8 mouse cellular contexts compared by ENCODE assay signal in genomic region chr6:29436461-29436934, GRCm38 (mm10). TPM values are rescaled to one million over a fixed set of nuclear protein-coding genes. Genes with fewer than 3 reads are reported as not detected.
DNase-seq lines count a peak whose midpoint lies in the region; ATAC-seq and TF ChIP-seq lines count a peak whose summit lies in the region.

No protein-coding gene starts in this region.

- H3K9ac ChIP-seq in heart, embryonic 16.5 days (ENCODE audit: low read length): peak overlapping the region; percentile 89
- H3K9ac ChIP-seq in lung, embryonic 14.5 days: peak overlapping the region; percentile 16
- H3K9ac ChIP-seq in stomach, embryonic 15.5 days: no peak overlapping the region

- peak overlapping the region; percentile 59 for H3K4me3 ChIP-seq in forebrain, embryonic 10.5 days
- peak overlapping the region; percentile 73 for H3K4me3 ChIP-seq in heart, embryonic 16.5 days (ENCODE audit: low read length)
- peak overlapping the region; percentile 63 for H3K4me3 ChIP-seq in lung, embryonic 14.5 days (ENCODE audit: low read depth, low read length)
- peak overlapping the region; percentile 61 for H3K4me3 ChIP-seq in stomach, embryonic 15.5 days (replicated peaks)

- peak overlapping the region; percentile 78 for H3K4me2 ChIP-seq in heart, embryonic 16.5 days (ENCODE audit: low read depth, low read length)
- H3K4me2 ChIP-seq in lung, embryonic 14.5 days: peak overlapping the region; percentile 88
- H3K4me2 ChIP-seq in stomach, embryonic 15.5 days: peak overlapping the region; percentile 77

- peaks cover 52% of the 10 kb centered on the region for H3K27me3 ChIP-seq in forebrain, embryonic 10.5 days (ENCODE audit: poor library complexity, severe bottlenecking)
- H3K27me3 ChIP-seq in heart, embryonic 16.5 days (ENCODE audit: control insufficient read depth, insufficient read depth, low read length): no peaks in the 10 kb centered on the region
- H3K27me3 ChIP-seq in lung, embryonic 14.5 days (ENCODE audit: insufficient read depth, low read length): peaks cover 20% of the 10 kb centered on the region
- 0 out of 2 replicates have a peak, but pooled peaks cover 18% of the 10 kb centered on the region for H3K27me3 ChIP-seq in stomach, embryonic 15.5 days (replicated peaks)

- H3K27ac ChIP-seq in forebrain, embryonic 10.5 days: peak overlapping the region; percentile 80
- peak overlapping the region; percentile 97 for H3K27ac ChIP-seq in heart, embryonic 16.5 days (ENCODE audit: low read length)
- H3K27ac ChIP-seq in lung, embryonic 14.5 days (ENCODE audit: low read depth): peak overlapping the region; percentile 93; the same call in 1 of the 2 replicates
- peak overlapping the region; percentile 92 for H3K27ac ChIP-seq in stomach, embryonic 15.5 days

- WGBS in forebrain, embryonic 10.5 days: 3% methylated on average over 11 of the region's 11 CpGs
- WGBS in heart, embryonic 16.5 days: 7% methylated on average over 11 of the region's 11 CpGs
- 9% methylated on average over 11 of the region's 11 CpGs for WGBS in lung, embryonic 14.5 days
- 10% methylated on average over 11 of the region's 11 CpGs for WGBS in stomach, embryonic 15.5 days

- TF ChIP-seq CTCF in lung, embryonic 14.5 days (IDR thresholded peaks at IDR 0.05; ENCODE audit: low read depth): no peak

- ATAC-seq in heart, embryonic 16.5 days (replicated peaks; ENCODE audit: extremely low read depth, insufficient read depth, low FRiP score): peak; percentile 15; the same call in 1 of the 2 replicates
- ATAC-seq in lung, embryonic 14.5 days (ENCODE audit: insufficient read depth): peak; percentile 20
- peak; percentile 11; the same call in 1 of the 2 replicates for ATAC-seq in stomach, embryonic 15.5 days (ENCODE audit: insufficient read depth, low FRiP score, low read depth)

- H3K36me3 ChIP-seq in forebrain, embryonic 10.5 days (replicated peaks): no peaks in the 10 kb centered on the region
- H3K36me3 ChIP-seq in heart, embryonic 16.5 days (ENCODE audit: control insufficient read depth, insufficient read depth): peaks cover 38% of the 10 kb centered on the region
- H3K36me3 ChIP-seq in lung, embryonic 14.5 days (ENCODE audit: insufficient read depth): peaks cover 32% of the 10 kb centered on the region; the same call in 1 of the 2 replicates
- 0 out of 2 replicates have a peak, but pooled peaks cover 8% of the 10 kb centered on the region for H3K36me3 ChIP-seq in stomach, embryonic 15.5 days

- H3K4me1 ChIP-seq in forebrain, embryonic 10.5 days: peaks cover 58% of the 10 kb centered on the region
- H3K4me1 ChIP-seq in heart, embryonic 16.5 days (ENCODE audit: control insufficient read depth, insufficient read depth, low read length): peaks cover 29% of the 10 kb centered on the region
- H3K4me1 ChIP-seq in lung, embryonic 14.5 days (ENCODE audit: insufficient read depth): peaks cover 4% of the 10 kb centered on the region; the same call in 1 of the 2 replicates
- H3K4me1 ChIP-seq in stomach, embryonic 15.5 days: peaks cover 4% of the 10 kb centered on the region; the same call in 1 of the 2 replicates

- DNase-seq in urinary bladder, postnatal 14 days (ENCODE audit: low spot score): peak; percentile 56
- DNase-seq in urinary bladder, postnatal 10 days (ENCODE audit: low spot score): no peak
- peak; percentile 36 for DNase-seq in forebrain, embryonic 10.5 days (ENCODE audit: extremely low spot score, low spot score)
- DNase-seq in lung, embryonic 14.5 days: peak; percentile 64
- no peak for DNase-seq in thymus, postnatal 4 days
- DNase-seq in cerebellum, adult 11-12 months: no peak

- no peaks in the 10 kb centered on the region for H3K9me3 ChIP-seq in forebrain, embryonic 10.5 days
- H3K9me3 ChIP-seq in heart, embryonic 16.5 days (replicated peaks; ENCODE audit: control insufficient read depth, low read length): no peaks in the 10 kb centered on the region
- H3K9me3 ChIP-seq in lung, embryonic 14.5 days (ENCODE audit: low read depth, low read length): no peaks in the 10 kb centered on the region
- H3K9me3 ChIP-seq in stomach, embryonic 15.5 days: no peaks in the 10 kb centered on the region

RNA-seq across cellular contexts. Expression of gene Flnc, which starts 3.4 kb away (rescaled TPM):
- polyA plus RNA-seq in forebrain, embryonic 10.5 days (2016; fragmentation: Nextera tagmentation; extraction: Ambion mirVana): 2.1 and 2.6 TPM in 2 replicates
- 38.3 and 50.0 TPM in 2 replicates for polyA plus RNA-seq in heart, embryonic 16.5 days (2015; fragmentation: Nextera tagmentation; extraction: Ambion mirVana)
- 8.8 and 10.1 TPM in 2 replicates for polyA plus RNA-seq in lung, embryonic 14.5 days (2014; fragmentation: Nextera tagmentation; extraction: Ambion mirVana)
- polyA plus RNA-seq in stomach, embryonic 15.5 days (2015; fragmentation: Nextera tagmentation; extraction: Ambion mirVana): 12.1 and 13.6 TPM in 2 replicates

RNA-seq across cellular contexts. Expression of gene Atp6v1f, which starts 31.0 kb away (rescaled TPM):
- polyA plus RNA-seq in forebrain, embryonic 10.5 days (2016; fragmentation: Nextera tagmentation; extraction: Ambion mirVana): 187 and 200 TPM in 2 replicates
- polyA plus RNA-seq in heart, embryonic 16.5 days (2015; fragmentation: Nextera tagmentation; extraction: Ambion mirVana): 197 and 199 TPM in 2 replicates
- polyA plus RNA-seq in lung, embryonic 14.5 days (2014; fragmentation: Nextera tagmentation; extraction: Ambion mirVana): 182 and 184 TPM in 2 replicates
- polyA plus RNA-seq in stomach, embryonic 15.5 days (2015; fragmentation: Nextera tagmentation; extraction: Ambion mirVana): 244 and 256 TPM in 2 replicates

RNA-seq across cellular contexts. Expression of gene Atp6v1fnb, which starts 34.7 kb away (rescaled TPM):
- polyA plus RNA-seq in forebrain, embryonic 10.5 days (2016; fragmentation: Nextera tagmentation; extraction: Ambion mirVana): 0.22 TPM in 1 of 2 replicates, not detected in the other
- not detected in 2 replicates for polyA plus RNA-seq in heart, embryonic 16.5 days (2015; fragmentation: Nextera tagmentation; extraction: Ambion mirVana)
- polyA plus RNA-seq in lung, embryonic 14.5 days (2014; fragmentation: Nextera tagmentation; extraction: Ambion mirVana): not detected in 2 replicates
- polyA plus RNA-seq in stomach, embryonic 15.5 days (2015; fragmentation: Nextera tagmentation; extraction: Ambion mirVana): 0.24 TPM in 1 of 2 replicates, not detected in the other

RNA-seq across cellular contexts. Expression of gene Ccdc136, which starts 40.4 kb away (rescaled TPM):
- 21.2 and 21.6 TPM in 2 replicates for polyA plus RNA-seq in forebrain, embryonic 10.5 days (2016; fragmentation: Nextera tagmentation; extraction: Ambion mirVana)
- polyA plus RNA-seq in heart, embryonic 16.5 days (2015; fragmentation: Nextera tagmentation; extraction: Ambion mirVana): 21.6 and 22.7 TPM in 2 replicates
- polyA plus RNA-seq in lung, embryonic 14.5 days (2014; fragmentation: Nextera tagmentation; extraction: Ambion mirVana): 15.3 and 15.8 TPM in 2 replicates
- polyA plus RNA-seq in stomach, embryonic 15.5 days (2015; fragmentation: Nextera tagmentation; extraction: Ambion mirVana): 12.2 and 12.4 TPM in 2 replicates

RNA-seq across cellular contexts. Expression of gene Opn1sw, which starts 48.2 kb away (rescaled TPM):
- polyA plus RNA-seq in forebrain, embryonic 10.5 days (2016; fragmentation: Nextera tagmentation; extraction: Ambion mirVana): 0.24 and 0.28 TPM in 2 replicates
- polyA plus RNA-seq in heart, embryonic 16.5 days (2015; fragmentation: Nextera tagmentation; extraction: Ambion mirVana): 0.62 and 0.76 TPM in 2 replicates
- 0.61 and 0.84 TPM in 2 replicates for polyA plus RNA-seq in lung, embryonic 14.5 days (2014; fragmentation: Nextera tagmentation; extraction: Ambion mirVana)
- polyA plus RNA-seq in stomach, embryonic 15.5 days (2015; fragmentation: Nextera tagmentation; extraction: Ambion mirVana): 0.30 and 0.43 TPM in 2 replicates

Comparison
In these comparisons a context has a peak if more than half of its experiments do, and no peak if none do; other contexts are left out.
1. DNase-seq: peak in urinary bladder, postnatal 14 days (single experiment), forebrain, embryonic 10.5 days (single experiment) and lung, embryonic 14.5 days (single experiment); none in urinary bladder, postnatal 10 days (single experiment), thymus, postnatal 4 days (single experiment) and cerebellum, adult 11-12 months (single experiment).
2. Peak in every context shown above with its lines, with median percentiles within 50 percentile points of each other: H3K27ac ChIP-seq, H3K4me3 ChIP-seq, ATAC-seq and H3K4me2 ChIP-seq.